Mouse (Mus musculus): ENCODE data around the gene Traf5.
A peak's percentile ranks its signal among the peaks of the same experiment; 100 is the strongest.

The Traf5 gene

DNA sequence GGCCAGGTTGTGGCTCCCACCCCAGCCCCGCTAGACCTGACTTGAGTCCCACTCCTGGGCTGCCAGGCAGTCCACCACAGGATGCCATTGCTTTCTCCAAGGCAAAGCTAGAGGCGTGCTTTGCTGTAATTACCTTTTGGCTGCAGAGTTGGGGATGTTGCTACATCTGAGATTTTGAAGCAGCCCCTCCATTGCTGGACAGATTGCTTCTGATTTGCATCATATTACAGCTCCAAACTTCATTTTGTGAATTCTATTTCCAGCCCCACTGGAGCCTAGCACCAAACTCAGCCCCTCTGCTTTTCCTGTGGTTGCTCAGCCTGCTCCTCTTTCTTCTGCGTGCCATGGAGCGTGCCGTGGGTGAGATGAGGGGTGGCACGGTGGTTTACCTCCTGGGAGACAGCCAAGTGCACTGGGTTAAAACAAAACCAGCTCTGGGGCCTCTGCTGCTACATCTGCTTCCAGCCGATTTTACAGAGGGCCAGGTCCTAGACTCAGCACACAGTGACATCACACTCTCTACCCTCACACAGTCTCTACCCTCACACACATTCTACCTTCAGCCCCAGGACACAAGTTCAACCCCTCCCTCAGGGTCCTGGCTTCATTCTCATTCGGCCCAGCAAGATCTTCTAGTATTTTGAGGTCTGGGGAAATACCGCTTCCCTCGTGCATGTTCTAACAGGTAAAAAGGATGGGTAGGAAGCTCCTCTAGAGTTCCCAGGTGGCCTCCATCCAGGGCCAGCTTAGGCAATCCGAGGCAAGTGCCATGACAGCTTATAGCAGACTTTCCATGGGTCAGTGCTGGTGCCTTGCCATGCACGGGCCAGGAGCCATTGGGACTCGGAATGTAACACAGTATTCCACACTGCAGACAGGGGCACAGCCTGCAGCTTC lies 117.6 kb downstream of the Traf5 start:
- DNase-seq (ENCODE audit: low read depth, low spot score): no peak

DNA sequence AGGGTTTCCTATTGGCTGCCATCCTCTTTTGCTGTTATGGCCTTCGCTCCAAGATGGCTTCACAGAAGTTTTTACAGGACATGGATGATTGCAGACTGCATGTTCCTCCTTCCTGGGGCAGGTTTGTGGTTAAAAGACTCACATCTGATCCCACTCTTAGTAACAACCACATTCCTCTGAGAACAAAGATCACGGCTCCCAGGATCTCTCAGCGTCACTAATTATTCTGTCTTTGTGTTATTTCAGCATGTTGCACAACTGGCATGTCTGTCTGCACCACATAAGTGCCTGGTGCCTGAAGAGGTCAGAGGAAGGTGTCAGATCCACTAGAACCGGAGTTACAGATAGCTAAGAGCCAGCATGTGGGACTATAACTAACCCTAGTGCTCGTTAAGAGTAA lies 122.4 kb downstream of the Traf5 start:
- no peak for DNase-seq (ENCODE audit: low read depth, low spot score)

DNA sequence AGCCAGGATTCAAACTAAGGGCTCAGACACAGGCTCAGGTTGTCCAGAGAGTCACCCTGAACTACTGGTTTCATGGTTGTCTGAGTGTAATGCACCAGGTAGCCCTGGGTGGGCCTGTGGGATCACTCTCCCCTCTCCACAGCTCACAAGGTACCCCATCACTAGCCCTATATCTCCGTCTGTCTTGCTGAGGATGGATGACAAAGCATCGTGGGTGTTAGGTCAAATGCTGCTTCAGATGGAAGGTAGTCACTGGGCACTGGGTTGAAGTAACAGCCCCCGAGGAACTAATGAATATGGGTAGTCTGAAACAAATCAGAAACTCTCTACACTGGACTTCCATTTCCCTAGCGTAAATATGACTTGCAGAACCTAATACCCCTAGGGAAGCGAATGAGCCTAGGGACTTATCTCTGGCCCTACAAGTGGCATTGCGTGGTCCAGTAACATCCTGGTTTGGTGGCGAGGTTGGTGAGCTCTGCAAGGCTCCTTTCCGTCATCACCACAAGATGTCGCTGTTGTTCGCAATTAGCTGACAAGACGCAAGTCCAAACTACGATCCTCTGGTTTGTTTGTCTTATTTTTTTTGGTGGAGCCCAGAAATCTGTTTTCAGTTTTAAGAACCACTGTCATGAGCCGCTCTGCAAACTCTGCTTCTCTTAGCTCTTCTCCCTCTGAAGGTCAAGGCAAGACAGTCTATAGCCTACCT lies 127.4 kb downstream of the Traf5 start:
- peak; percentile 63 for DNase-seq (ENCODE audit: low read depth, low spot score)

DNA sequence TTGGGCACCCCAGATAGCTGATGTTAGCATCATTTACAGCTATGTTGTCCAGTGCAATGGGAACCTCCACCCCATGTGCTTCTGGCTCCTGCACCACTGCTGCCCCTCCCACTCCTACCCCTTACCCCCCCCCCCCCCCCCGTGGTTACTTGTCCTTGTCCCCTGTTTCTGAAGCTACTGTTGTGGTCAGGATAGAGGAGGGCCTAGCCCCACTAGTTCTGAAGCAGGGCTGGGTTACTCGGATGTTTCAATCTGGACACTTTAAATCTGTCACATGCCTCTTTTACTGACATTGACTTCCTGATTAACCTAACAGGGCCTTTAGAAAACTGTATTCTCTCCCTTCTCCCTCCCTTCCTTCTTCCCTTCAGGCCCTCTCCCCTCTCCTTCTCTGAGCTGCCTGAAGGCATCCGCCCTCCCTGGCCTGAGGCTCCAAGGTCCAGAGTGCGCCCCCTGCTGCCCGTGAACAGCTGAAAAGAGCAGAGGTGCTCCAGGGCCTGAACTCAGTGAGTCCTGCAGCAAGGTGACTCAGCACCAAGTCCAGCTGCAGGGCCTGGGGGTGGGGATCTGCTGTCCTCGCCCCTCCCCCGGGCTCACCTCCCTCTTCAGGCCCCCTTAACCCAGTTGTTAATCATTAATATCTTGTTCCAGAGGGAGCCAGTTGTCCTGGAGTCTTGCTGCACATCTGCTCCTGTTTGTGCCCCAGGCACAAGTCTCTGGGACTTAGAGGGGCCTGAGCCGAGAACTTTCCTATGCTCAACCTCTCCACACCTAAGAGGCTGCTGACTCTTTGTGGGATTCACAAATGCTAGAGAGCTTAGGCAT lies 128.2 kb downstream of the Traf5 start:
- DNase-seq (ENCODE audit: low read depth, low spot score): peak; percentile 66

DNA sequence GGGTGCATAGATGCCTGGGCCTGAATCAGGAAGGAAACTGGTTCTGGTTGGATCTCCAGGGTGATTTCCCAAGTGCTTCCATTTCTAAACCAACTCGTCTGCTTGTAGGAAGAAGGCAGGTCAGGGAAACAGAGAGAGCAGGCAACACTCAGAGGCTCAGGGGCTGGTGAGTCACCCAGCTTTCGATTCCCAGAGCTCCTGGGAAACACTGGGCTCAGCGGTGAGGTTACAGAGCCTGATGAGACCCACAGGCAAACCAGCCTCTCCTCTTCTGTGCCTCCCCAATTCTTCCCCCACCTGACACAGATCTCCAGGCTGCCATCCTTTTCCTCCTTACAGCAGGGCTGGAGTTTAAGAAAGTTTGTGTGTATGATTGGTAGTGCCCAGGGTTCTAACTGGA lies 128.9 kb downstream of the Traf5 start:
- no peak for DNase-seq (ENCODE audit: low read depth, low spot score)

DNA sequence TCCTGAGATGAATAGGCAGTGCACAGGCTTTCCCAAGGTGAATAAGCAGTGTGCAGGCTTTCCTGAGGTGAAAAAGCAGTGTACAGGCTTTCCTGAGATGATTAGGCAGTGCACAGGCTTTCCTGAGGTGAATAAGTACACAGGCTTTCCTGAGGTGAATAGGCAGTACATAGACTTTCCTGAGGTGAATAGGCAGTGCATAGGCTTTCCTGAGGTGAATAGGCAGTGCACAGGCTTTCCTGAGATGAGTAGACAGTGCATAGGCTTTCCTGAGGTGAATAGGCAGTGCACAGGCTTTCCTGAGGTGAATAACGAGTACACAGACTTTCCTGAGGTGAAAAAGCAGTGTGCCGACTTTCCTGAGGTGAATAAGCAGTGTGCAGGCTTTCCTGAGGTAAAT lies 131.4 kb downstream of the Traf5 start:
- no peak for DNase-seq (ENCODE audit: low read depth, low spot score)

DNA sequence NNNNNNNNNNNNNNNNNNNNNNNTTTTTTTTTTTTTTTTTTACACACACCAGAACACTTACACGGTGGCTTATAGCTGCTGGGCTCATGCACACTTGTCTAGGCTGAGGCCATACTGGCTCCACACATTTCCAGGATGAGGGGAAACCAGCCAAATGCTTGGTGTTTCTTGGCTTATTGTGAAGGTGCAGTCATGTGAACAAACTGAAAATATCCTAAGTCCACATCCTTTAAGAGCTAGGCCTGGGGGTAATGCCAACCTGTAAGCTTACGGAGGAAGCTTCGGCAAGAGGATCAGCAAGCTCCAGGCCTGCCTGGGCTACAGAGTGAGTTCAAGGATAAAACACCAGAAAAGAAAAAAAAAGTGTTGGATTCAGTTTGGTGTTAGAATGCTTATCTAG lies 135.0 kb downstream of the Traf5 start:
- no peak for DNase-seq (ENCODE audit: low read depth, low spot score)

DNA sequence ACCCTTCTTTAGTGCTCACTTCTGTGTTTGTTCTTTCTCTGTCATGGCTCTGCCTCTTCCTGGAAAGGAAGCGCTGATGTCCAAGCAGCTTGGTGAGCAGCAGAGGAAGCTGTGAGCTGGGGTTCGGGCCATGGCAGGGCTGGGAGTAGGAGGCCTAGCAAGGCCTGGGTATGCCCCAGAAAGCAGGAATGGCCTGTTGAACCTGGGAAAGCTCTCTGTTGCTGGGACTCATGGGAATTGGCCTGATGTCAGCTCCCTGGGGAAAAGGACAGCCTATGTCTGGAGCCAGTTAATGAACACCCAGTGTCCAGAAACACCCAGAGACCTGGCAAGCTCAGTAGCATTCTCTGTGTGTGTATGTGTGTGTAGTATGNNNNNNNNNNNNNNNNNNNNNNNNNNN lies 135.5 kb downstream of the Traf5 start:
- DNase-seq (ENCODE audit: low read depth, low spot score): no peak

DNA sequence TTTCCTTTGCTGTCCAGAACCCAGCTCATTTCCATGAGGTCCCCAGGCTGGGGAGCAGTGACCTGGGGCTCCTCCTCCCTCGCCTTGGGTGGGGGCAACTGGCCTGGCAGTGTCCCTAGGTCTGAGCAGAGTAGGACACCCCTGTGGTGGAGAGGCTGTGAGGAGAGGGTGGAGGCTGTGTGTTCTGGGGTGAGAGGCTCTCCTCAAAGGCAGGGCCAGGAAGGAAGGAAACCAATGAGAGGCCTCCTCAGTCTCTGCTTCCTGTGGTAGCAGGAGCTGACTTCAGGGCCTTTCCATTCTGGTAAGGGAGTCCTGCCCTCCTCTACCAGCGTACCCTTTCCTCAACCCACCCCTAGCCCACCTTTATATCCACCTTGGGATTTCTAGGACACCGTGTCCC lies 136.1 kb downstream of the Traf5 start:
- DNase-seq (ENCODE audit: low read depth, low spot score): no peak

DNA sequence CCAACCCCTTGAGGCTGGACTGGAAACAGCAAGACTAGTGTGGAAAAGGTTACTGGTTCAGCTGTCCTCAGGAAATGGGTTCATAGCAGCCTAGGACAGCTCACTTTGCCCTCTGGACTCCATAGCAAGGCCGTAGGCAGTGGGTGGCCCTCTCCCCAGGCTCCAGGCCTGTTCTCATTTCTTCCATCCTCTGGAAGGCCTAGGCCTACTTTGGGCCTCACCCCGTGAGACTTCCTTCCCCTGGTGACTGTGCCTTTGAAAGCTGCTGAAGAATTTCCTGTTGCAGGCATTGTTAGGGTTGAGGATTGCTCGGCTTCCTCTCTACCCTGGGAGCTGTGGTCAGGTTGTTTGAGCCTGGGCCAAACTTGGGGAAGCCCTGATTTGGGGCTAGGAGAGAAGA lies 137.3 kb downstream of the Traf5 start:
- no peak for DNase-seq (ENCODE audit: low read depth, low spot score)

DNA sequence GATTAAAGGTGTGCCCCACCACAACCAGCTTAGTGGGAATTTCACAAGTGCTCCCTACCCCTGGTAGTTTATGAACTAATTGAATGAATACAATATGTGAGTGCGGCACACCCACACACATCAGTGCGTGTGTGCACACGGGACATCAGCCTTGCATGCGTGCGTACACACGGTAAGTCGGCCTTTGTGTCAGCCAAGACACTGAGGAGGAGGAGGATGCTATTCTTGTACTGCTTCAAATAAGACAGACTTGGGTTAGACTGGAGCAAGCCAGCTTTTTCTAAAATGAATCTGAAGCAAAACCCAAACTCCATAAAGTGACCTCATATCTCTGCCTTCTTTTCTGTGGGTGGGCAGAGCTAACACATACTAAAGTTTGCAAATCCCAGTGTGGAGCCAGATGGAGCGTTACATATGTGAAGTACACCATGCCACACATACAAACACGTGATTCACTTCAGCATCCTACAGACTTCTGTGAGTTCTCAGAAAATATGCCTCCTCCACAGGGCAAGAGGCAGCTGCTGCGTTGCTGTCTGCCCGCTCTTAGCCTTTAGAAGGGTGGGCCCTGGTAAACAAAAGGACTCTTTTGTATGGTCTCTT lies 139.5 kb downstream of the Traf5 start:
- no peak for DNase-seq (ENCODE audit: low read depth, low spot score)

DNA sequence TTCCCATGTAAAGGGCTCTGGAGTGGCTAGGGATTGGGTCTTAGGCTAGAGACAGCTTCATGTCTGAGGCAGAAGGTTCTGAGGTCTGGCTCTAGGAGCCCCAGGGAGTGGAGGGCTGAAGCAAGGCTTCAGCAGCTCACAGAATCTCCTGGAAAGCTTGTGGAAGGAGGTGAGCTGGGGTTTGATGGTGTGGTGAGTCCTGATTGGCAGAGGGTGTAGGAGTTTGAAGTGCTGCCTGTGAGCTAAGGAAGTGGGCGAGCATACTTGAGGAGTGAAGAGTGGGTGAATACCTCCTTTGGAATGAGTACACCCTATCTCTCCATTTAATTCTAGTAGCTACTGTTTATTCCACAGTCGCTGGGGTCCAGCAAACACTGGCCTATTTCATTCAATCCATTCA lies 141.7 kb downstream of the Traf5 start:
- no peak for DNase-seq (ENCODE audit: low read depth, low spot score)

DNA sequence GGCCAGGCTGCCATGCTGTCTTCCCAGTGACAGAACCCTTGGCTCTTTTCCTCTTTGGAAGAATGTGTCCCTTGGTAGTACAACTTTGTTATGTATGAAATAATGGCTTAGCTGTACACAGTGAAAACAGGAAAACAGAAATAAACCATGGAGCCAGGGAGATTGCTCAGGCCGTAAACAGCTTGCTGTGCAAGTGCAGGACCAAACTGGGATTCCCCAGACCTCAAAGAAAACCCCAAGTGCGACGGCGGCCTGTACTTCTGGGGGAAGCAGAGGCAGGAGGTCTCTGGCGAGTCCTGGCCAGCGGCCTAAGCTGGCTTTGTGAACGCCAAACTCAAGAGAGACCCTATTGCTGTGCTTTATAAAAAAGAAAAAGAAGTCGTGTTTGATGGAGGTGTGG lies 143.8 kb downstream of the Traf5 start:
- DNase-seq (ENCODE audit: low read depth, low spot score): no peak

DNA sequence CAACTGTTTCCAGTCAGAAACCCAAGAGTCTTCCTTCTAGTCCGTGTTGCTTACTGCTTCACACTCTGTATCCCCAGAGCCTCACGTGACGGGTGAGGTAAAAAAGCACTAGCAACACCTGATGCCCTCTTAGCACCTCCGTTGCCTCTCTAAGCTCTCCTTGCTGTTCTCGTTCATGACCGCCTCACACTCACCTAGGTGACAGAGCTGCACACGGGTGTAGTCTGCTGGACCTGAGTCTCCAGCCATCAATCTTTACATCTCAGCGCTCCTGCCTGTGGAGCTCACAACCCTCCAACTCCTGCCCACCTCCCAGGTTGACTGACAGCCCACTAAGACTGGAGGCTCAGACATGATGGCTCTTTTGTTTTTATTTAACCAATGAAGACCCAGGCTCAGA lies 144.6 kb downstream of the Traf5 start:
- no peak for DNase-seq (ENCODE audit: low read depth, low spot score)
